Mouse (Mus musculus) heart, postnatal 14 days (tissue): Measurements from ENCODE around the gene Olfr963. TPM values are rescaled to one million over a fixed set of nuclear protein-coding genes. Genes with fewer than 3 reads are reported as not detected.
"Not testable (repeated sequence)": the region's sequence is repeated elsewhere in the genome, so short reads cannot be mapped to it uniquely, and the experiment has no call there.

Source experiments
- DNase-seq, 2 experiments: peaks; one replicate each; pipeline ENCODE4 v3.0.0; 2021 to 2022
- intact Hi-C: fragments of 180-260 bp; cut with DNase I; formaldehyde crosslinking; loops from one replicate; pipeline ENCODE4 v1.15.1; 2025
- long read RNA-seq, 2 experiments: library from polyadenylated mRNA; stranded (forward); transcript quantifications; one replicate each; pipeline ENCODE4 v2.0.0; 2021
- total RNA-seq, 2 experiments: library from RNA; stranded (reverse); gene quantifications; 2 replicates each; pipeline ENCODE4 v1.2.3; 2021

Olfr963 gene
- total RNA-seq: not detected
- long read RNA-seq, experiment 1: 0 reads
- long read RNA-seq, experiment 2: 0 reads

GRCm38 (mm10) chr9:39666905-39667304 is at the start of gene Olfr963:
Gene Olfr963, plus strand, starts transcription at chr9:39667205.
- no peak for DNase-seq
- intact Hi-C loops: no loop called here

DNA sequence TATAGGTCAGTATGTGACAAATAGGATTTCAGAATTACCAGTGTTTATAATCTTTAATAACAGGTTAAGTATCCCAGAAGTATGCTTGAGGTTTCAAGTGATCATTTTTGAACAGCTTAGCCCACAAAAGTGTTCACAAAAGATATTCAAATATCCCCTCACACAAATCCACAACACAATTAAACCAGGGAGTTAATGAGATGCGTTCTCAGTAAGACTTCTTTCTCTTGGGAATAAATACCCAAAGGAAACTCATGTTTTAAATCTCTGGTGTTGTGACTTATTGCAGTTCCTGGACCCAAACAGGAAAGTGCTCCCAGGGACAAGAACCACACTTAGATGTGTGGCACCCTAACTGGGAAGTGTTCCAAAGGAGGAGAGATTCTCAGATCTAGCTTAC is 45.9 kb upstream of the Olfr963 start, which contains the start of gene Olfr960:
Gene Olfr960 (plus strand): TSS at position 301 of the 400 bp plus-strand sequence.
- no peak for DNase-seq
- intact Hi-C loops: no loop called here

- DNase-seq: no peak
- intact Hi-C loops: no loop called here
Observed at GRCm38 (mm10) chr9:39623783-39624182, 43.2 kb upstream of the Olfr963 start.

- DNase-seq: no peak
- intact Hi-C loops: no loop called here
Observed at GRCm38 (mm10) chr9:39624711-39625110, 42.3 kb upstream of the Olfr963 start.

DNA sequence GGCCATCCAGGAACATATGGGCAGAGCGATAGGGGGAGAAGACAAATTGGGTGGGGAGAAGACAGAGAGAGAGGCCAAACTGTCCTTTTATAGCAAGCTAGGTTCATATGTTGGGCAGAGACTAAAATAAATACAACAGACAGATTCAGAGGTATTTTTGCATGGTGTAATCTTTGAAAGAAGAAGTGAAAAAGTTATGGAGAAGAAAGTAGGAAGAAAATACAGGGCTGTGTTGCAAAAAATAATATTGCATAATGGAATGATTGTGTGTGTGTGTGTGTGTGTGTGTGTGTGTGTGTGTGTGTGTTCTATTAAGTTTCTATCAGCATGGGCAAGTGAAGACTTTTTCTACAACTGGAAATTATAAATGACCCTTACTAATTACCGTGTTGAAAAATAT is 37.9 kb upstream of the Olfr963 start:
- no peak for DNase-seq
- intact Hi-C loops: no loop called here

DNA sequence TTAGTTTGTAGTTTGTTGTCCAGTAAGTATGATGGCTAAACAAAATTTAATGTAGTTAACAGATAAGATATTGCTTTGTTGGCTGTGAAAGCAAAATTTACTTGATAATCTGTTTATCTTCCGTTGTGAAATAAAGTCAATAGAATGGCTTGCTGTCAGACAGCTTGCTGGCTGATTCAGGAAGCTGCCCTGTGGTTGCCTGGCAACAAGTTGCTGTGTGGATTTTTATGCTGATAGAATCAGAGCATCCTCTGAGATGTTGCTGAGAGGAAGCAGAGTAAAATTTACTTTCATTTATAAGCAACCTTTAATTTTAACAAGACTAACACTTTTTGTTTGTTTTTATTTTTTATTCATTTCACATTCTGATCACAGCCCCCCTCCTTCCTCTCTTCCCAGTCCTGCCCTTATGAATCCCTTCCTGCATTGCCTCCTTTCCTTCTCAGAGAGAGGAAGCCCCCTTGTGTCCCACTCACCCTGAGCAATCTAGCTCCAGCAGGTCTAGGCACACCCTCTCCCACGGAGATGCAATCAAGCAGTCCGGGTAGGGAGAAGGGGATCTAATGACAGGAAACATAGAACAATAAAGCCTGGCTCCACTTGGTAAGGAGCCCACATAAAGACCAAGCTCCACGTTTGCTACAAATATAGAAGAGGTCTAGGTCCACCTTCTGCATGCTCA is 33.0 kb upstream of the Olfr963 start:
- intact Hi-C loops: no loop called here
- no peak for DNase-seq

- DNase-seq: no peak
- intact Hi-C loops: no loop called here
Observed at GRCm38 (mm10) chr9:39644785-39645184, 22.2 kb upstream of the Olfr963 start, which contains the start of gene Olfr961. Gene Olfr961, plus strand, starts transcription at chr9:39645085.

DNA sequence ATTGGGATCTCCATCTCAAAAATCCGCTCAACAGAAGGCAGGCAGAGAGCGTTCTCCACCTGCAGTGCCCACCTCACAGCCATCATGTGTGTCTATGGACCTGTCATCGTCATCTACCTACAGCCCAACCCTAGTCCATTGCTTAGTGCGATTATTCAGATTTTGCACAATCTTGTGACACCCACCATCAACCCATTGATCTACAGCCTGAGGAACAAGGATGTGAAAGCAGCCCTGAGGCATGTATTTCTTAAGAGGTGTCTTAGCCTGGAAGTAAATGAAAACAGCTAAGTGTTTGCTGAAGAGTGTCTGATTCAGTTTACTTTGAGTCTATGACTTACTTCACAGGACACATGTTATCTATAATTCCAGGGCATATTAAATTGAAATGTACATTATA is 19.6 kb upstream of the Olfr963 start:
- no peak for DNase-seq
- intact Hi-C loops: no loop called here

DNA sequence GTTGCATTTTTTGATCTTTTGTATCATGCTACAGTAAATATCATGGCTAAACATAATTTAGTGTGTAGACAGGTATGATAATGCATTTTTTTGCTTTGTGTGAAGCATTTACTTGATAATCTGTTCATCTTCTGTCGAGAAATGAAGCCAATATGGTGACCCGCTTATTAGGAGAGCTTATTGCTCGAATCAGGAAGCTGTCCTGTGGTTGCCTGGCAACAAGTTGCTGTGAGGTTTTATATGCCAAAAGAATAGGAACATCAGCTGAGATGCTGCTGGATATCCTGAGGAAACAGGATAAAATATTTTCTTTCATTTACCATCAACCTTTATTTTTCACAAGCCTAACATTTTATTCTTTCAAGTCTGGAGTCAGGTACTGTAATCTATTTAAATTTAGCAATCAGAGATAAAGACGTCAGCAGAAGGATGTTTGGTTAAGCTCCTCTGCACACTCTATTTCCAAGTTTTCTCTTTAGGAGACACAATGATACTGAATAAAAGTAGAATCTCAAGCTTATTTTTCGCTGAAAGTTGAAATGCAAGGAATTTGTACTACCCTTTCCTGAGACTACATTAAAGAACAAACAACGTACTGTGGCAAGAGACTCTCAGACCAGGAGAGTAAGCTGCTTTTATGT is 12.1 kb upstream of the Olfr963 start:
- intact Hi-C loops: no loop called here
- DNase-seq: no peak

DNA sequence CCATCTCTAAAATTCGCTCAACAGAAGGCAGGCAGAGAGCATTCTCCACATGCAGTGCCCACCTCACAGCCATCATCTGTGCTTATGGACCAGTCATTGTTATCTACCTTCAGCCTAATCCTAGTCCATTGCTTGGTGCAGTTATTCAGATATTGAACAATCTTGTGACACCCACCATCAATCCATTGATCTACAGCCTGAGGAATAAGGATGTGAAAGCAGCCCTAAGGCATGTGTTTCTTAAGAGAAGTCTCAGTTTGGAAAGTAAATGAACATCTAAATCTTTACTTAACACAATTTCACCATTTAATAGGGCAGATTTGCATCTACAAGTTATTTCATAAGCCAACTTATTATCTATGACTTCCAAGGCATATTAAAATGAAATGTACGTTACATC is 2.7 kb downstream of the Olfr963 start:
- intact Hi-C loops: no loop called here
- DNase-seq: no peak

DNA sequence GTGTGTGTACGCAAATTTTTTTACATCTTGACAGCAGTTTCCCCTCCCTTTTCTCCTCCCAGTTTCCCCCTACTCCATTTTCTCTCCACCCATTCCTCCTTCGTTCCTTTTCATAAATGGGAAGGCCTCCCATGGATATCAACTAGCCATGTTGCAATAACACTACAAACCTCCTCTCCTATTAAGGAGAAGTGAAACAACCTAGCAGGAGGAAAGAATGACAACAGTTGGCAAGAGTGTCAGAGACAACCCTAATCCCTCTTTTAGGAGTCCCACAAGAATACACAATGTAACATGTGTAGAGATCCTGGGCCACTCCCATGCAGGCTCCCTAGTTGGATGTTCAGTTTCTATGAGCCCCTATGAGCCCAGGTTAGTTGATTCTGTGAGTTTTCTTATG is 7.8 kb downstream of the Olfr963 start:
- intact Hi-C loops: no loop called here
- DNase-seq: no peak

GRCm38 (mm10) chr9:39678557-39678956 is 11.6 kb downstream of the Olfr963 start:
- no peak for DNase-seq

DNA sequence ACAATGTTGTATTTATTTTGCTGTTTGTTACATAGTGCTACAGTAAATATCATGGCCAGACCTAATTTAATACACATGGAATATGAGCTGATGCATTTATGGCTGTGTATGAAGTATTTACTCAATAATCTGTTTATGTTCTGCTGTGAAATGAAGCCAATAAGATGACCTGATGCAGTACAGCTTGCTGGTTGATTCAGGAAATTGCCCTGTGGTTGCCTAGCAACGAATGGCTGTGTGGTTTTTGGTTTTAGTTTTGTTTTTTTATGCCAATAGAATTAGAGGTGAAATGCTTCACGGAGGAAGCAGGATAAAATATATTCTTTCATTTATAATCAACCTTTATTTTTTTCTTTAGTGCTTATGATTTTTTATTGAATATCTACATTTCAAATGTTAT is 12.3 kb downstream of the Olfr963 start:
- DNase-seq: no peak
- intact Hi-C loops: no loop called here

More at GRCm38 (mm10) chr9:39678557-39678956, 11.6 kb downstream of the Olfr963 start:
- intact Hi-C loops: no loop called here

DNA sequence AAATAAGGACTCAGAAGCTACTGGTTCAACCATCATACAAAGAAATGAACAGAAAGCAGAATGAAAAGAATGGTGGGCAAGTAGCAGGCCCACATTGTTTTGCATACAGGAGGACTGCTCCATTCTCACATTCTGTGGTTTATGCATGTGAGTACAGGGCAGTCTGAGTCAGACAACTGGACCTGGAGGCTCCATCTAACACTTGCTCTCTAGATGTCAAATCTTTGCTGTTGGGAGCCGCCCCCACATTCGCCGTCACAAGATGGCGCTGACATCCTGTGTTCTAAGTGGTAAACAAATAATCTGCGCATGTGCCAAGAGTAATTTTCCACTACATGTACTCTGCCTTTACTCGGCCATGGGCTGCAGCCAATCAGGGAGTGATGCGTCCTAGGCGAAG is 34.1 kb downstream of the Olfr963 start:
- DNase-seq, intact Hi-C loops: not testable (repeated sequence)

- intact Hi-C loops: no loop called here
- DNase-seq: no peak
Observed at GRCm38 (mm10) chr9:39707017-39707416, 40.0 kb downstream of the Olfr963 start, which contains the start of gene Olfr149. Gene Olfr149, minus strand, starts transcription at chr9:39707117.

GRCm38 (mm10) chr9:39708958-39709357 is 42.0 kb downstream of the Olfr963 start:
- intact Hi-C loops: no loop called here

GRCm38 (mm10) chr9:39711053-39711452 is 44.0 kb downstream of the Olfr963 start, which contains the start of gene Olfr965:
Gene Olfr965, plus strand, starts transcription at chr9:39711353.
- intact Hi-C loops: no loop called here
- DNase-seq: no peak

More at GRCm38 (mm10) chr9:39708958-39709357, 42.0 kb downstream of the Olfr963 start:
- peak; percentile 25 to 48 for DNase-seq

Other genes with a start within 250 kb of the Olfr963 start
- gene Olfr952, start 240.1 kb upstream of the Olfr963 start, total RNA-seq: not detected
- gene Olfr954, start 210.5 kb upstream of the Olfr963 start, total RNA-seq: not detected
- gene Olfr955, start 195.3 kb upstream of the Olfr963 start, total RNA-seq: not detected
- not detected for gene Olfr44, start 173.2 kb upstream of the Olfr963 start, total RNA-seq
- not detected for gene Olfr957, start 151.4 kb upstream of the Olfr963 start, total RNA-seq
- gene Olfr958, start 113.2 kb upstream of the Olfr963 start, total RNA-seq: not detected
- gene Olfr959, start 91.6 kb upstream of the Olfr963 start, total RNA-seq: not detected
- 1 to 10 TPM in 1 of 2 experiments, under 1 TPM in 1; 0.73 to 1.4 TPM for gene AW551984, start 62.8 kb upstream of the Olfr963 start, total RNA-seq
- not detected for gene Olfr148, start 56.5 kb upstream of the Olfr963 start, total RNA-seq
- not detected for gene Olfr960, start 45.8 kb upstream of the Olfr963 start, total RNA-seq
- gene Olfr961, start 22.1 kb upstream of the Olfr963 start, total RNA-seq: not detected
- not detected for gene Olfr149, start 39.9 kb downstream of the Olfr963 start, total RNA-seq
- not detected for gene Olfr965, start 44.1 kb downstream of the Olfr963 start, total RNA-seq
- not detected for gene Olfr150, start 63.8 kb downstream of the Olfr963 start, total RNA-seq
- not detected for gene Olfr967, start 79.0 kb downstream of the Olfr963 start, total RNA-seq
- gene Olfr968, start 116.0 kb downstream of the Olfr963 start, total RNA-seq: not detected
- not detected for gene Olfr969, start 123.7 kb downstream of the Olfr963 start, total RNA-seq
- not detected for gene Olfr970, start 141.7 kb downstream of the Olfr963 start, total RNA-seq
- not detected for gene Olfr971, start 169.7 kb downstream of the Olfr963 start, total RNA-seq
- gene Olfr972, start 199.2 kb downstream of the Olfr963 start, total RNA-seq: not detected
- not detected for gene Olfr229, start 240.1 kb downstream of the Olfr963 start, total RNA-seq